Mouse (Mus musculus): Measurements from ENCODE around the gene Tmeff1. TPM values are rescaled to one million over a fixed set of nuclear protein-coding genes. Genes with fewer than 3 reads are reported as not detected.
A peak's percentile ranks its signal among the peaks of the same experiment; 100 is the strongest.

Gene Tmeff1
- 0.58 and 0.63 TPM in 2 replicates for polyA plus RNA-seq (2012; rRNA removed)

GRCm38 (mm10) chr4:48584421-48585240 is at the start of gene Tmeff1:
Gene Tmeff1 (plus strand): TSS chr4:48585174.
- Histone ChIP-seq H3K36me3 (ENCODE audit: control insufficient read depth, insufficient read depth, low read length) (no peaks in the 10 kb centered on the region), H3K27ac (ENCODE audit: insufficient read depth, low read length) (no peak within 1 kb of the TSS), H3K4me3 (ENCODE audit: extremely low read depth, insufficient read depth, insufficient read length) (peak within 1 kb of the TSS; percentile 55), H3K27me3 (ENCODE audit: control insufficient read depth, insufficient read depth, low read length) (peaks cover 6% of the 10 kb centered on the region), H3K4me1 (ENCODE audit: control insufficient read depth, insufficient read depth, insufficient read length) (peaks cover 2% of the 10 kb centered on the region; the same call in 1 of the 2 replicates)
- DNase-seq (ENCODE audit: low read depth in 1 of 2, low spot score in 2 of 2) = no peak
- TF ChIP-seq POLR2A (IDR thresholded peaks at IDR 0.05; ENCODE audit: low read depth, low read length) = no peak
- 10% methylated on average over 53 of the region's 64 CpGs for WGBS

GRCm38 (mm10) chr4:48536275-48536674 is 48.7 kb upstream of the Tmeff1 start:
- no peak for DNase-seq (ENCODE audit: low read depth in 1 of 2, low spot score in 2 of 2)
- Histone ChIP-seq H3K4me1 (ENCODE audit: control insufficient read depth, insufficient read depth, insufficient read length) (no peaks in the 10 kb centered on the region; the same call in 1 of the 2 replicates), H3K4me3 (ENCODE audit: extremely low read depth, insufficient read depth, insufficient read length) (no peak overlapping the region), H3K36me3 (ENCODE audit: control insufficient read depth, insufficient read depth, low read length) (no peaks in the 10 kb centered on the region), H3K27me3 (ENCODE audit: control insufficient read depth, insufficient read depth, low read length) (peaks cover 8% of the 10 kb centered on the region), H3K27ac (ENCODE audit: insufficient read depth, low read length) (no peak overlapping the region)
- TF ChIP-seq POLR2A (IDR thresholded peaks at IDR 0.05; ENCODE audit: low read depth, low read length) = no peak
- TF ChIP-seq CTCF (IDR thresholded peaks at IDR 0.05; ENCODE audit: extremely low read depth, insufficient read depth, insufficient read length, insufficient replicate concordance) = no peak
- WGBS = 87% methylated on average over 5 of the region's 5 CpGs

- H3K27ac ChIP-seq (ENCODE audit: insufficient read depth, low read length) = no peak overlapping the region
- WGBS = 96% methylated on average over 5 of the region's 5 CpGs
- H3K36me3 ChIP-seq (ENCODE audit: control insufficient read depth, insufficient read depth, low read length) = no peaks in the 10 kb centered on the region
- H3K4me3 ChIP-seq (ENCODE audit: extremely low read depth, insufficient read depth, insufficient read length) = no peak overlapping the region
- DNase-seq (ENCODE audit: low read depth in 1 of 2, low spot score in 2 of 2) = no peak
- TF ChIP-seq POLR2A (IDR thresholded peaks at IDR 0.05; ENCODE audit: low read depth, low read length) = no peak
- TF ChIP-seq CTCF (IDR thresholded peaks at IDR 0.05; ENCODE audit: extremely low read depth, insufficient read depth, insufficient read length, insufficient replicate concordance) = no peak
- peaks cover 8% of the 10 kb centered on the region for H3K27me3 ChIP-seq (ENCODE audit: control insufficient read depth, insufficient read depth, low read length)
- no peaks in the 10 kb centered on the region; the same call in 1 of the 2 replicates for H3K4me1 ChIP-seq (ENCODE audit: control insufficient read depth, insufficient read depth, insufficient read length)
Observed at GRCm38 (mm10) chr4:48537024-48537423, 48.0 kb upstream of the Tmeff1 start.

- H3K4me3 ChIP-seq (ENCODE audit: extremely low read depth, insufficient read depth, insufficient read length) = no peak overlapping the region
- peaks cover 8% of the 10 kb centered on the region for H3K27me3 ChIP-seq (ENCODE audit: control insufficient read depth, insufficient read depth, low read length)
- WGBS = 88% methylated on average over 2 of the region's 2 CpGs
- no peak for DNase-seq (ENCODE audit: low read depth in 1 of 2, low spot score in 2 of 2)
- no peaks in the 10 kb centered on the region for H3K36me3 ChIP-seq (ENCODE audit: control insufficient read depth, insufficient read depth, low read length)
- no peaks in the 10 kb centered on the region; the same call in 1 of the 2 replicates for H3K4me1 ChIP-seq (ENCODE audit: control insufficient read depth, insufficient read depth, insufficient read length)
- H3K27ac ChIP-seq (ENCODE audit: insufficient read depth, low read length) = no peak overlapping the region
- TF ChIP-seq CTCF (IDR thresholded peaks at IDR 0.05; ENCODE audit: extremely low read depth, insufficient read depth, insufficient read length, insufficient replicate concordance) (no peak), POLR2A (IDR thresholded peaks at IDR 0.05; ENCODE audit: low read depth, low read length) (no peak)
Observed at GRCm38 (mm10) chr4:48538581-48538980, 46.4 kb upstream of the Tmeff1 start.

DNA sequence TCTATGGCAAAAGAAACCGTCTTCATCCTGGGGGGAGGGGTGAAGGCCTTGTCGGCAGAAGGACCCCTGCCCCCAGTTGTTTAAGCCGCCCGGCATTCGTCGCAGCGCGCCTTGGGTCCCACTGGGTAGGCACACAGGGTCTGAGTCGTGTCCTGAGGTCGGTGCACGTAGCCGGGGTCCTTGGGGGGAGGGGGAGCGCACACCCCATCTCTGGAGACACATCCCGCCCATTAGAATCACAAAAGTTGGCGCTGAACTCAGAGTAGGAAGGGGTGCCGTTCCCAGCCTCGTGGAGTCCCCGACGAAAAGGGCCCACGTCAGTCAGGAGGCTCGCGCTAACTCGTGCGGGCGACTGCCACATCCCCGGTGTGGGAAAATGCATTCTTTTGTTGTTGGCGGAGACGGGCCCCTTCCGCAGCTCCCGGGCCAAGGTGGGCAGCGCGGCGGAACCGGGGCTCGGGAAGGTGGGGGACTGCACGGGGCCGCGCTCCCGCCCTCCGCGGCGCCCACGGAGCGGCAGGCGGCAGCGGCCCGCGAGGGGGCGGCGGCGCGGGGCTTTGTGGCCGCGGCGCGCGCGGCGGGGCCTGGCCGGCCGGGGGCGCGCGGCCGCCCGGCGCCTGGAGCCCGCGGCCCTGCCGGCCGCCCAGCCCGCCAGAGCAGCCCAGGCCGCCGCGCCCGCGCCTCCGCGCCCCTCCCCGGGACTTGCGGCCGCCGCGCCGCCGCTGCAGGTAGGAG is 45.0 kb upstream of the Tmeff1 start, which contains the start of gene Msantd3:
Gene Msantd3, plus strand, starts transcription at position 95 of the 735 bp plus-strand sequence.
- Histone ChIP-seq H3K4me3 (ENCODE audit: extremely low read depth, insufficient read depth, insufficient read length) (peak within 1 kb of the TSS; percentile 33; the same call in 1 of the 2 replicates), H3K27me3 (ENCODE audit: control insufficient read depth, insufficient read depth, low read length) (peaks cover 8% of the 10 kb centered on the region), H3K4me1 (ENCODE audit: control insufficient read depth, insufficient read depth, insufficient read length) (no peaks in the 10 kb centered on the region; the same call in 1 of the 2 replicates), H3K36me3 (ENCODE audit: control insufficient read depth, insufficient read depth, low read length) (no peaks in the 10 kb centered on the region), H3K27ac (ENCODE audit: insufficient read depth, low read length) (no peak within 1 kb of the TSS)
- WGBS = 10% methylated on average over 84 of the region's 86 CpGs
- TF ChIP-seq POLR2A (IDR thresholded peaks at IDR 0.05; ENCODE audit: low read depth, low read length) = no peak
- no peak for TF ChIP-seq CTCF (IDR thresholded peaks at IDR 0.05; ENCODE audit: extremely low read depth, insufficient read depth, insufficient read length, insufficient replicate concordance)
- no peak for DNase-seq (ENCODE audit: low read depth in 1 of 2, low spot score in 2 of 2)

- peaks cover 8% of the 10 kb centered on the region for H3K27me3 ChIP-seq (ENCODE audit: control insufficient read depth, insufficient read depth, low read length)
- WGBS = under 1% methylated on average over 33 of the region's 50 CpGs
- peak overlapping the region; percentile 33; the same call in 1 of the 2 replicates for H3K4me3 ChIP-seq (ENCODE audit: extremely low read depth, insufficient read depth, insufficient read length)
- DNase-seq (ENCODE audit: low read depth in 1 of 2, low spot score in 2 of 2) = no peak
- no peak for TF ChIP-seq CTCF (IDR thresholded peaks at IDR 0.05; ENCODE audit: extremely low read depth, insufficient read depth, insufficient read length, insufficient replicate concordance)
- no peak for TF ChIP-seq POLR2A (IDR thresholded peaks at IDR 0.05; ENCODE audit: low read depth, low read length)
- no peaks in the 10 kb centered on the region; the same call in 1 of the 2 replicates for H3K4me1 ChIP-seq (ENCODE audit: control insufficient read depth, insufficient read depth, insufficient read length)
- no peak overlapping the region for H3K27ac ChIP-seq (ENCODE audit: insufficient read depth, low read length)
- no peaks in the 10 kb centered on the region for H3K36me3 ChIP-seq (ENCODE audit: control insufficient read depth, insufficient read depth, low read length)
Observed at GRCm38 (mm10) chr4:48540576-48541111, 44.3 kb upstream of the Tmeff1 start.
